Comparison of ENCODE assay signal across 10 mouse cellular contexts in genomic region chr5:49529362-49529761, GRCm38 (mm10). TPM values are rescaled to one million over a fixed set of nuclear protein-coding genes. Genes with fewer than 3 reads are reported as not detected.
DNase-seq lines count a peak whose midpoint lies in the region; ATAC-seq and TF ChIP-seq lines count a peak whose summit lies in the region.
"Had no signal": no experiment of that assay in that cellular context is flagged by ENCODE, and none has a peak within 500 bp of the region (broad histone marks: within the 10 kb centered on the region; RNA-seq: fewer than 3 reads in every experiment).

No protein-coding gene starts in this region.

- no peak overlapping the region for H3K4me3 ChIP-seq in forebrain, postnatal 0 days (ENCODE audit: low read depth, low read length)
- no peak overlapping the region for H3K4me3 ChIP-seq in forebrain, embryonic 11.5 days (ENCODE audit: low read depth, low read length)
- no peak overlapping the region for H3K4me3 ChIP-seq in lung, embryonic 15.5 days
- H3K4me3 ChIP-seq in lung, adult 2 months (replicated peaks; ENCODE audit: extremely low read depth, low read depth, low read length), result no peak overlapping the region
- H3K4me3 ChIP-seq: heart, embryonic 10.5 days had no signal

- TF ChIP-seq POLR2A in lung, adult 2 months (IDR thresholded peaks at IDR 0.05; ENCODE audit: borderline replicate concordance, extremely low read depth, low read depth, low read length), result no peak
- no peak for TF ChIP-seq POLR2A in brain, embryonic 14.5 days (IDR thresholded peaks at IDR 0.05; ENCODE audit: borderline replicate concordance, extremely low read depth, insufficient read depth, insufficient read length, poor library complexity, severe bottlenecking)

- WGBS in forebrain, postnatal 0 days, result 36% methylated on average over 8 of the region's 8 CpGs
- WGBS in forebrain, embryonic 11.5 days, result 87% methylated on average over 8 of the region's 8 CpGs
- WGBS in lung, embryonic 15.5 days, result 30% methylated on average over 8 of the region's 8 CpGs
- WGBS in lung, adult 2 months, result 53% methylated on average over 8 of the region's 8 CpGs

- no peaks in the 10 kb centered on the region; the same call in 1 of the 2 replicates for H3K27me3 ChIP-seq in forebrain, postnatal 0 days (ENCODE audit: insufficient read depth, low read length)
- no peaks in the 10 kb centered on the region for H3K27me3 ChIP-seq in forebrain, embryonic 11.5 days (ENCODE audit: control insufficient read depth, insufficient read depth, low read length)
- peaks cover 24% of the 10 kb centered on the region for H3K27me3 ChIP-seq in lung, embryonic 15.5 days

- no peak overlapping the region for H3K4me2 ChIP-seq in forebrain, postnatal 0 days (ENCODE audit: low read depth)
- no peak overlapping the region for H3K4me2 ChIP-seq in forebrain, embryonic 11.5 days (ENCODE audit: low read depth, low read length, severe bottlenecking)
- no peak overlapping the region for H3K4me2 ChIP-seq in lung, embryonic 15.5 days

- no peak overlapping the region for H3K9ac ChIP-seq in forebrain, postnatal 0 days
- H3K9ac ChIP-seq in forebrain, embryonic 11.5 days (ENCODE audit: low read length), result no peak overlapping the region
- no peak overlapping the region for H3K9ac ChIP-seq in lung, embryonic 15.5 days

- H3K36me3 ChIP-seq in forebrain, postnatal 0 days (ENCODE audit: insufficient read depth), result no peaks in the 10 kb centered on the region
- H3K36me3 ChIP-seq in forebrain, embryonic 11.5 days (ENCODE audit: control insufficient read depth, insufficient read depth, low read length), result no peaks in the 10 kb centered on the region
- H3K36me3 ChIP-seq in lung, embryonic 15.5 days, result no peaks in the 10 kb centered on the region
- H3K36me3 ChIP-seq: heart, embryonic 10.5 days had no signal

- intact Hi-C loops in heart, postnatal 14 days (cut with DNase I), result loop anchor here (10.0 kb wide), 1 partner anchor 425 kb away; no protein-coding TSS in a partner anchor

- H3K27ac ChIP-seq in forebrain, postnatal 0 days (ENCODE audit: low read depth, low read length), result no peak overlapping the region
- no peak overlapping the region for H3K27ac ChIP-seq in forebrain, embryonic 11.5 days (ENCODE audit: low read depth, low read length)
- H3K27ac ChIP-seq in lung, embryonic 15.5 days, result no peak overlapping the region
- H3K27ac ChIP-seq: heart, embryonic 10.5 days; macrophage had no signal

- TF ChIP-seq CTCF in forebrain, postnatal 0 days (IDR thresholded peaks at IDR 0.05; ENCODE audit: low read depth), result no peak
- TF ChIP-seq CTCF in lung, adult 2 months (IDR thresholded peaks at IDR 0.05; ENCODE audit: insufficient read depth, low read length), result no peak
- no peak for TF ChIP-seq CTCF in brain, embryonic 14.5 days (IDR thresholded peaks at IDR 0.05; ENCODE audit: borderline replicate concordance, extremely low read depth, insufficient read depth, insufficient read length)

- no peaks in the 10 kb centered on the region for H3K4me1 ChIP-seq in forebrain, postnatal 0 days (ENCODE audit: insufficient read depth)
- H3K4me1 ChIP-seq in forebrain, embryonic 11.5 days (replicated peaks; ENCODE audit: control insufficient read depth, insufficient read depth, low read length), result no peaks in the 10 kb centered on the region
- H3K4me1 ChIP-seq in lung, embryonic 15.5 days, result peaks cover 8% of the 10 kb centered on the region; the same call in 1 of the 2 replicates
- no peaks in the 10 kb centered on the region for H3K4me1 ChIP-seq in lung, adult 2 months (ENCODE audit: control insufficient read depth, insufficient read depth, low read length)

- ATAC-seq in forebrain, postnatal 0 days, result no peak
- no peak for ATAC-seq in forebrain, embryonic 11.5 days (replicated peaks; ENCODE audit: low FRiP score)
- peak; percentile 39; the same call in 1 of the 2 replicates for ATAC-seq in lung, embryonic 15.5 days (ENCODE audit: borderline replicate concordance, extremely low read depth, low FRiP score, low TSS enrichment)

- no peaks in the 10 kb centered on the region for H3K9me3 ChIP-seq in forebrain, postnatal 0 days (ENCODE audit: low read length)
- no peaks in the 10 kb centered on the region for H3K9me3 ChIP-seq in forebrain, embryonic 11.5 days (ENCODE audit: control insufficient read depth, low read length)
- H3K9me3 ChIP-seq in lung, embryonic 15.5 days, result no peaks in the 10 kb centered on the region
- H3K9me3 ChIP-seq: heart, embryonic 10.5 days had no signal

- peak; percentile 49 for DNase-seq in forebrain, postnatal 0 days
- no peak for DNase-seq in forebrain, embryonic 11.5 days (ENCODE audit: low spot score)
- no peak for DNase-seq in lung, adult 2 months
- peak; percentile 74 for DNase-seq in brain, embryonic 14.5 days (ENCODE audit: low read depth)
- peak; percentile 1 for DNase-seq in lung, postnatal 14 days
- DNase-seq in heart, postnatal 14 days, result no peak

RNA-seq across cellular contexts. Expression of gene Kcnip4, which starts 4.7 kb away (rescaled TPM):
- total RNA-seq in forebrain, postnatal 0 days (2014; rRNA removed), result 11.9 and 14.3 TPM in 2 replicates
- 18.6 and 21.2 TPM in 2 replicates for polyA plus RNA-seq in forebrain, postnatal 0 days (2015; fragmentation: Nextera tagmentation; extraction: Ambion mirVana)
- 1.7 and 2.8 TPM in 2 replicates for polyA plus RNA-seq in forebrain, embryonic 11.5 days (2014; fragmentation: Nextera tagmentation; extraction: Ambion mirVana)
- polyA plus RNA-seq in lung, embryonic 15.5 days (2015; fragmentation: Nextera tagmentation; extraction: Ambion mirVana), result 0.49 and 0.75 TPM in 2 replicates
- polyA plus RNA-seq in lung, adult 2 months (2012; rRNA removed), result 0.22 and 0.40 TPM in 2 replicates
- 4.3 and 7.5 TPM in 2 replicates for polyA plus RNA-seq in brain, embryonic 14.5 days (2012; rRNA removed)
- under 1 TPM; 0.10 to 0.38 TPM for total RNA-seq in heart, postnatal 14 days (2021)
- total RNA-seq: monocyte, adult 5-6 weeks had no signal
- polyA plus RNA-seq: macrophage had no signal

Comparison
In these comparisons a context has a peak if more than half of its experiments do, and no peak if none do; other contexts are left out.
1. DNase-seq: peak in forebrain, postnatal 0 days (single experiment), brain, embryonic 14.5 days (single experiment) and lung, postnatal 14 days (single experiment); none in forebrain, embryonic 11.5 days (single experiment), lung, adult 2 months (single experiment) and heart, postnatal 14 days (0 of 2).